Mouse (Mus musculus) spleen, postnatal 4 days (tissue): ENCODE results near the gene Hsd17b11.
"Not testable (repeated sequence)": the region's sequence is repeated elsewhere in the genome, so short reads cannot be mapped to it uniquely, and the experiment has no call there.

ENCODE experiments used
- DNase-seq, 2 experiments: peaks; one replicate each; pipeline ENCODE4 v3.0.0; 2022; ENCODE audit warnings: low spot score in 2 of 2

The Hsd17b11 gene

GRCm38 (mm10) chr5:103980705-103981560 is 40.8 kb downstream of the Hsd17b11 start:
- DNase-seq, result no peak

- DNase-seq, result no peak
Observed at GRCm38 (mm10) chr5:103977907-103978570, 43.7 kb downstream of the Hsd17b11 start.

DNA sequence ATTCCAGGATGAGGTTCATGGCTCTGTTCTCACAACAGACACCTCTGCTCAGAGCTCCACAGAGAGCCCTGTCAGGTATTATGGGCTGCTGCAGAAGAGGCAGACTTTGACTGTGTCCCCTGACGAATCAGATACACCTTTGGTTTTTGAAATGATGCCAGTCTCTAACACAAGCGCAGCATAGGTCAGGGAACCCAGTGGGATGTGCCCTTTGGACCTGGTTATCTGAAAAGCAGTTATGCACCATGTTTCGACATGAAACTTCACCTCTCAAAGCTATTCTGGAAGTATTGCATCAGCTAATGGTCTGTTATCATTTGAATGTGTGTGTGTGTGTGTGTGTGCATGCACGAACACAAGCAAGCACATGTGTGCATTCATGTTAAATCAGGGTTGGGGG is 44.4 kb downstream of the Hsd17b11 start, which contains the start of gene Hsd17b13:
Hsd17b13 (minus strand) TSS at position 114 of the 400 bp plus-strand sequence.
- DNase-seq, result no peak

DNA sequence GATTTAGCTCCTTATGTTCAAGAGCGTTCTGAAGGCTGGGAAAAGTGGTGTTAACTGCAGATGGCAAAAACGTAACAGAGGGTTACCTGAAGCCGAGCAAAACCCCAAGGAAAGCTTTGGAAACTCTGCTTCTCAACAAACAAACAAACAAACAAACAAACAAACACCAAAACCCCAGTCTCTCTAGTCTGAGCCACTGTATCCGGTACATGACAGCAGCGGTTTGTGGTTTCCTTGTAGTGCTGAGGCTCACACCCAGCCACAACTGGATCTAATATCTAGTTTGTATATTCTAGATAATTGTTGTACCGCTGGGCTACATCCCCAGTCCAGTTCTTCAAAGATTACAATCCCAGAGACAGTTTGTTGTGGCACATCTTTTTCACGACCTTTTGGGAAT is 46.0 kb downstream of the Hsd17b11 start:
- no peak for DNase-seq

GRCm38 (mm10) chr5:103972801-103973200 is 48.9 kb downstream of the Hsd17b11 start:
- no peak for DNase-seq

DNA sequence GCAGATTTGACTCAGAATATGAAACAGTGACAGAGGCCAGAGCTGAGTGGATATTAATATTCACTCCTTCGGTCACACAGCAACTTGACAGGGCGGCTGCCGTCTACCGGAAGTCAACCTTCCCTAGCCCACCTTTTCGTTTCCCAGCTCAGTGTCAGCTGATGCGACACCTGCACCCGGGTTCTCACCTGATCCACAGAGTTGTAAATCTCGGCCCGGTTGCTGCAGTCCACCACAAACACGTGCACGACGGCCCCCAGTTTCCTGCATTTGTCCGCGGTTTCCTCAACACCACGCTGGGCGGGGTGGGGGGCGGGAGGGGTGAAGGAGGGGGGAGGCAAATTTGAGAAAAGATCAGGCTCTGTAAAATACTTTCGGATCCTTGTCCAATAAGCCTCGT is 49.3 kb downstream of the Hsd17b11 start:
- DNase-seq, result no peak

GRCm38 (mm10) chr5:103971051-103971450 is 50.7 kb downstream of the Hsd17b11 start:
- no peak for DNase-seq

- DNase-seq, result no peak
Observed at GRCm38 (mm10) chr5:103962935-103963429, 58.7 kb downstream of the Hsd17b11 start.

DNA sequence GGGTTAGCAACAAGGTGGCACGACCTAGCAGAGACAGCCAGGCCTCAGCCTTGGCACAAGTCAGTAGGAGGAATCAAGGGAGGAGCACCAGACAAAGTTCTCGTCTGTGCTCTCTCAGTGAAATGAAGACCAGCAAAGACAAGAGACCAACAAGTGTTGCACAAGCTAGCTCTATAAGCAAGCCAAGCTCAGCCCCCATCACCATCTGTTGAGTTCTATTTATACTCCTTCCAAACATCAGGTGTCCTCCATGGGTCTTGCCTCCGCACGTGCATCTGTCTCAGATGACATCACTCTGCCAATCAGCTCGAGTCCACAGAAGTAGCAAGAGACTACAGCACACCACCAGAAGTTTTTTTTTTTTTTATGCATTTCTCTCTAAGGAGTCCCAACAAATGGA is 67.1 kb downstream of the Hsd17b11 start:
- no peak for DNase-seq

GRCm38 (mm10) chr5:103953135-103954083 is 68.3 kb downstream of the Hsd17b11 start:
- DNase-seq, result no peak

- not testable (repeated sequence) for DNase-seq
Observed at GRCm38 (mm10) chr5:103950138-103950537, 71.6 kb downstream of the Hsd17b11 start.

DNA sequence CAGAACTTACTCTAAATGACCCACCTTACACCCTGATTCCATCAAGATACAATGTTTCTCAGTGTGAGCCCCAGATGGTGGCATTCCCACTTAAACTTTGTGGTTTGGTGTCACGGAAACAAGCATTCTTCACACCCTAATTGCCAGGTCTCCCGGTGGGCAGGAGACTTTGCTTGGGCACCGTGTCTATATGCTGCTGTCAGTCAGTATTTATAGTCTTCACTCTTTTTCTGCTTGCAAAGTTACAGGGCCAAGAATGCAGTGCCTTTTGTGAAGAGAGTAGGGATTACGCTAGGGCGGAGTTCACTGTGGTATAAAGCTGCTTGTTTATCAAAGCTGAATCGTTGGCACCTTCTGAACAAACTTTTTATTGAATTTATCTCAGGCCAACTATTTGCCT is 78.5 kb downstream of the Hsd17b11 start:
- no peak for DNase-seq

- no peak for DNase-seq
Observed at GRCm38 (mm10) chr5:103939856-103940255, 81.9 kb downstream of the Hsd17b11 start.
